Mouse (Mus musculus) hematopoietic stem cell, adult 5-6 weeks (primary cell): ENCODE measurements around the gene Zbtb12. TPM values are rescaled to one million over a fixed set of nuclear protein-coding genes. Genes with fewer than 3 reads are reported as not detected.

Experiments
- ATAC-seq, 2 experiments: fragments of 125-278 bp in 1 of 2; replicated peaks in 1 of 2; 2 replicates each; pipeline ENCODE4 v1.8.0; 2016 to 2017; ENCODE audit warnings: inconsistent platforms in 2 of 2, mild to moderate bottlenecking in 2 of 2, moderate number of reproducible peaks in 2 of 2, low read depth in 1 of 2, moderate TSS enrichment in 1 of 2; ENCODE audit not compliant: low FRiP score in 2 of 2, poor library complexity in 2 of 2, severe bottlenecking in 2 of 2, insufficient read depth in 1 of 2, low TSS enrichment in 1 of 2
- total RNA-seq: library from RNA; stranded (forward); fragments of 172-1452, 232-1000 nt; gene quantifications from 2 replicates; pipeline ENCODE4 v1.2.3, GENCODE M21; 2017

Gene Zbtb12
- total RNA-seq, 1 experiment from 2014 or later: 11.3 TPM

DNA sequence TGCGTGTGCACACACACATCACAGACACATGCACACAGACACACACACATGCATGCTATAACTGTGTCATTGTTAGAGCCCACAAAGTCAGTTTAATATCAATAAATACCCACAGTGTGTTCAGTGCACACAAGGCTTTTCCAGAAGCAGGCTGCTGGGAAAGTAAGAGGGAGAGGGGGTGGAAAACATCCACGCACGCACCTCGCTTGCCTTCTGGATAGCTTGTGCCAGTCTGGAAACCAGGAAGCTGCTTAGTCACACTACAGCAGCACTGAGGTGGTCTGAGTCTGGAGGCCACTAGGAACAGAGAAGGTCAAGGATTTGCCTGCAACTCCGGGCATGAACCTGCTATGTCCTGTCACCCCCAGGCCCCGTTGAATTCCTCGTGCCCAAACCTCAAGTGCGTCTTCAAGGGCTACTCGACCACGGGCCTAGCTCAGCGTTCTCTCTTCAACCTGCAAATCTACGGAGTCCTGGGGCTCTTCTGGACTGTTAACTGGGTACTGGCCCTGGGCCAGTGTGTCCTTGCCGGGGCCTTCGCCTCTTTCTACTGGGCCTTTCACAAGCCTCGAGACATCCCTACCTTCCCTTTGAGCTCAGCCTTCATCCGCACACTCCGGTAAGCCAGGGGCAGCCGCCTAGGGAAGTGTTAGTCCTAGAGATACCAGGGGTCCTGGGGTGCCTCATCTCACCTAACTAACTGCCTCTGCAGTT, 48.2 kb downstream of the Zbtb12 start:
- no peak for ATAC-seq

DNA sequence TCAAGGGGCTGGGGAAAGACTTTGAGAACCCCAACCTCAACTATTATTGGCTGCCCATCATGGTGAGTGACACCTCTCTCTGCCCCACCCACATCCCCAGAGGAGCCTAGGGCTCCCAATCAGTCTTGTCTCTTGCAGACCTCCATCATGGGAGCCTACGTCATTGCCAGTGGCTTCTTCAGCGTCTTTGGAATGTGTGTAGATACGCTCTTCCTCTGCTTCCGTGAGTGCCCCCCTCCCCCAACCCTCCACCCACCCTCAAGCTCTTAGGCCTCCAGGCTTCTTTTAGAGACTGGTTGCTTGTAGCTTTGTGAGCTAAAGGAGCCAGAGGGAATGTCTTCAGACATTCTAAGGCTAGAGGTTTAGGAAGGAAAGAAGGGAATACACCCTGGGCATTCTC, 49.6 kb downstream of the Zbtb12 start:
- no peak for ATAC-seq

DNA sequence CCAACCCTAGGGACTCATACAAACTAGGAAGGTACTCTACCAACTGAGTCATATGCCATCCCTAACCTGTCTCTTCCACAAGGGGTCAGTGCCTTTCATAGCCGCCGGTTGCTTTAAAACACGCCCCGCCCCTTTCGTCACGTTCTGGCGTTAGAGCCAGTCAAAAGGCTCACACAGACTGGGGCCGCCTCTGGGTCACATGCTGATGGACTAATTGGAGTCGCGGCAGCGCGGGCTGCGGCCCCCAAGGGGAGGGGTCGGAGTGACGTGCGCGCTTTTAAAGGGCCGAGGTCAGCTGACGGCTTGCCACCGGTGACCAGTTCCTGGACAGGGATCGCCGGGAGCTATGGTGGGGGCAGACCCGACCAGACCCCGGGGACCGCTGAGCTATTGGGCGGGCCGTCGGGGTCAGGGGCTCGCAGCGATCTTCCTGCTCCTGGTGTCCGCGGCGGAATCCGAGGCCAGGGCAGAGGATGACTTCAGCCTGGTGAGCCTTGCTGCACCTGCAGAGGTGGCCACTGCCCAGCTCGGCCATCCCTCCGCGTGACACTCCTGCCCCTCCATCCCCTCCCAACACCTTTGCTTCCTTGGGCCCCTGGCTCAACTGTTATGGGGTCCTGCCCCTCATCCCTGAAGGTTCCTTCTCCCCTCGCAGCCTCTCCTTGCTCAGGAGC, 51.9 kb downstream of the Zbtb12 start, which contains the start of gene Neu1:
TSS of gene Neu1 (plus strand) at position 193 of the 674 bp plus-strand sequence.
- ATAC-seq: peak; percentile 89 to 98

DNA sequence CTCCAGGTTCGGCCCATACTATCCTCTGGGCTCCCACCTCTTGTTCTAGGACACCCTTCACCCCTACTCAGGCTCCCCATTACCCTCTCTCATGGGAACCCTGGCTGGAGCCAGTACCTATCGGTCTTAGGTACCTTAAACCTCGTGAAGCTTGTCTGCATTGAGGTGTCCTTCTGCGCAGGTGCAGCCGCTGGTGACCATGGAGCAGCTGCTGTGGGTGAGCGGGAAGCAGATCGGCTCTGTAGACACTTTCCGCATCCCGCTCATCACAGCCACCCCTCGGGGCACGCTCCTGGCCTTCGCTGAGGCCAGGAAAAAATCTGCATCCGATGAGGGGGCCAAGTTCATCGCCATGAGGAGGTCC, 52.4 kb downstream of the Zbtb12 start:
- ATAC-seq: no peak

DNA sequence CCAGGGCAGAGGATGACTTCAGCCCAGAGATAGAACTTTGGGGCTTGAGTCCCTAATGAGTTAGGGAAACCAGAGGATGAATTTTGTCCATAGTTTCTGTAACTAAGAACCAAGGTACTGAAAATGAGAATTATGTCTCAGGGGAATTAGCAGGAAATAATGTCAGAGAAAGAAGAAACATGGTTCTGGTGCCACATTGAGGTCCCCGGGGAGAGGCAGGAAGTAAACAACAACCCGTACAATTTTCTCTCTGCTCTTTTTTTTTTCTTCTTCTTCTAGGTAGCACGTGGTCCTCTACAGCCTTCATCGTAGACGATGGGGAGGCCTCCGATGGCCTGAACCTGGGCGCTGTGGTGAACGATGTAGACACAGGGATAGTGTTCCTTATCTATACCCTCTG, 53.0 kb downstream of the Zbtb12 start:
- no peak for ATAC-seq

DNA sequence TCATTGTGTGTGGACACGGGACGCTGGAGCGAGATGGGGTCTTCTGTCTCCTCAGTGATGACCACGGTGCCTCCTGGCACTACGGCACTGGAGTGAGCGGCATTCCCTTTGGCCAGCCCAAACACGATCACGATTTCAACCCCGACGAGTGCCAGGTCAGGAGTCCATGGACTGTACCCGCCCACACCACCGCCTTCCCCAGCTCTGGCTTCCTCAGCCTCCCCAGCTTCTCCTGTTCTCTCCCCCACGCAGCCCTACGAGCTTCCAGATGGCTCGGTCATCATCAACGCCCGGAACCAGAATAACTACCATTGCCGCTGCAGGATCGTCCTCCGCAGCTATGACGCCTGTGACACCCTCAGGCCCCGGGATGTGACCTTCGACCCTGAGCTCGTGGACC, 54.7 kb downstream of the Zbtb12 start:
- no peak for ATAC-seq

DNA sequence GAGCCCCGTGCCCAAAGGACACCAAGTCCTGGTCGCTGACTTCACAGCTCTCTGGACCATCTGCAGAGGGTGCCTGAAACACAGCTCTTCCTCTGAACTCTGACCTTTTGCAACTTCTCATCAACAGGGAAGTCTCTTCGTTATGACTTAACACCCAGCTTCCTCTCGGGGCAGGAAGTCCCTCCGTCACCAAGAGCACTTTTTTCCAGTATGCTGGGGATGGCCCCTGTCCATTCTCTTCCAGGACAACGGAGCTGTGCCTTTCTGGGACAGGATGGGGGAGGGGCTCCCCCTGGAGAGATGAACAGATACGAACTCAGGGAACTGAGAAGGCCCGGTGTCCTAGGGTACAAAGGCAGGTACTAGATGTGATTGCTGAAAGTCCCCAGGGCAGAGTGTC, 55.5 kb downstream of the Zbtb12 start:
- peak in 1 of 2 experiments; percentile 12; a peak in 1 of 4 replicates for ATAC-seq

DNA sequence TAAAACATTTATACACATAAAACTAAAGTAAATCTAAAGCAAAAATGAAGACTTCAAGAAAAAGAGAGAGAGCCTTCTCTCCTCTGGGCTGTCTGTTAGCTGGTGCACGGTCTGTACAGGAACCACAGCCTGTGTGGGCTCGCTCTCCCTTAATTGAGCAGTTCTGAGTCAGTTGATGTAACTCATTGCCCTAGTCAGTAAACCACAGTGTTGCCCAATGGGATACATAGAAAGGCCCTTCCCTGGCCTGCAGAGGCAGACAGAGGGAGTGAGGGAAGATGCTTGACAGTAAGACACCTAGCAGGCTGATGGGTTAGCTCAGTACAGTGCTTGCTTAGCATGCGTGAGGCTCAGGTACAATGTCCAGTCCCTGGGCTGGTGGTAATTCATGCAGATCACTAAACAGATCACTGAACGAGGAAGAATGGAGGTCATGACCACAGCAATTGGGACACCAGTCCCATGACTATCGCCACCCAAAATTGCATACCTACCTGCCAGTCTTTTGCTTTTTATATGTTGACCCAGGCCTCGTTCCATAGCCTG, 58.8 kb downstream of the Zbtb12 start:
- ATAC-seq: peak in 1 of 2 experiments; percentile 54; a peak in 1 of 4 replicates

DNA sequence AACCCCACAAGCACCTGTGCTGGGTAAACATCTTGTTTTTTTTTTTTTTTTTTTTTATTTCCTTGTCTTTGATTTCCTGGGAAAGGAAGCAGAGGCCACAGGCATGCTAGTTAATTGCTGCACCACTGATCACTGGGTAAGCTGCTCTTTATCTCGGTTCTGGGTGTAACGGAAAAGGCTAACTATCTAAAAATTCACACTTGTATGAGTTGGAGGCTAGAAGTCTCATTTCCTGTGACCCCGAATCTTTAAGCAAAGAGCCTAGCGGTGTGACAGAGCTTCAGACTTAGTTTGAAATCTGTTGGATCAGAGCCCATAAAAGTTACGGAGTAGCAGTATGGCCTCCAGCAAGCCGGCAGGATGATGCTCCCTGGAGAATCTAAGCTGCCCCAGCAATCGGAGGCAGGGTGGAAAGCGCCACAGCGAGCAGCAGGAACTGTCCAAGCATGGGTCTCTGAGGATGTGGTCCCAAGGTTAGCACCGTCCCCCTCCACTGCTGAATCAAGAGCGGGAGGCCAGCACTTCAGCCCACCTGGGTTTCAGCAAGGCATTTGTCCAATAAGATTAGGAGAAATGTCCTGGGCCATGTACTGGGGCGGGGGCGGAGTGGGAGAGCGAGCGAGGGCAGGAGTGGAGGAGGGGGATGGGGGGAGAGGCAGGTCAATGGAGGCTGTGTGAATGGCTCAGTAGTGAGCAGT, 62.2 kb downstream of the Zbtb12 start:
- 0 out of 4 replicates have a peak, but pooled peaks of 1 of the 2 experiments have one; percentile 11 for ATAC-seq

DNA sequence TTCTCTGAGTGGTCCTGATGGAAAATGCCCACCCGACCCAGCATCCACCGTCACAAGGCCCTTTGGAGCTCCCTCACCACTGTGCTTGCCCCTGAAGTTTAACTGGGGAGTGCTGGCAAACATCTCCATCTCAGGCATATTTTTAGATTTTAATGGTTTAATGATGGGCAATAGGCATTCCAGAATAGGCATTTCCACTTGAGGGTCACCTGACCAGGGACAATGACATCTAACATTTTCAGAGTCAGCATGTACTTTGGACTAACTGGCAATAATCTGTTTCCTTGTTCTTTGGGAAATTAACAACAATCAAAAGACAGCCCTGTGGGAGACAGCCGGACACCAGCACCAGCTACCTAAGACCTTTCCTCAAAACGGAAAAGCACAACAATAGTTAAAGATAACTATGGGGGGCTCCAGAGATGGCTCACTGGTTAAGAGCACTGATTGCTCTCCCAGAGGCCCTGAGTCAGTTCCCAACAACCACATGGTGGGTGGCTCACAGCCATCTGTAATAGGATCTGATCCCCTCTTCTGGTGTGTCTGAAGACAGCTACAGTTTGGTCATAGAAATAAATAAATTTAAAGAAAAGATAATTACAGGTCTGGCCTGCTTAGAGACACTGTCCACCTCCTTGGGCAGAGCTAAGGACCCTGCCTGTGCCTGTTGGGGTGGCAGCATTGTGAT, 64.0 kb downstream of the Zbtb12 start:
- no peak for ATAC-seq

DNA sequence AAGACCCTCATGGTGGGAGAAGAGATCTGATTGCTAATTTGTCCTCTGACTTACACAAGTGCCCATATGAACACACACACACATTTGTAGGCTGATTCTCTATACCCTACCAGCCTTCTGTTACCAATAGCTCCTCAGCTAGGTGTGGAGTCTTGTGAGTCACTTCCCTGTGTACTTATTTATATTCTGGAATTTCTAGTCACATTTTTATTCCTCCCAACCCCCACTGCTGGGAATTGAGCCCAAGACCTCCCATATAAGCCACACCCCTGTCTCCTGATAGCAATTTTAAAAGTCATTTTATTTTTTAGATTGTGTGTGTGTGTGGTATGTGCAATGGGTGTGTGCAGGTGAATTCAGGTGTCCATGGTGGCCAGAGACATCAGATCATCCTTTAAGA, 65.1 kb downstream of the Zbtb12 start:
- ATAC-seq: no peak

Other genes starting within 250 kb of the Zbtb12 start
- gene Prrt1, start 249.9 kb upstream of the Zbtb12 start, total RNA-seq: 0.13 TPM in 1 of 2 replicates, not detected in the other
- 24.1 and 35.8 TPM in 2 replicates for gene Fkbpl, start 234.7 kb upstream of the Zbtb12 start, total RNA-seq
- 12.3 and 19.9 TPM in 2 replicates for gene Atf6b, start 232.3 kb upstream of the Zbtb12 start, total RNA-seq
- 0.05 TPM in 1 of 2 replicates, not detected in the other for gene Tnxb, start 208.9 kb upstream of the Zbtb12 start, total RNA-seq
- gene C4b, start 135.6 kb upstream of the Zbtb12 start, total RNA-seq: 1.0 and 1.4 TPM in 2 replicates
- not detected in 2 replicates for gene Cyp21a1, start 74.9 kb upstream of the Zbtb12 start, total RNA-seq
- gene Stk19, start 42.5 kb upstream of the Zbtb12 start, total RNA-seq: 26.7 and 35.4 TPM in 2 replicates
- 16.4 and 18.6 TPM in 2 replicates for gene Dxo, start 42.5 kb upstream of the Zbtb12 start, total RNA-seq
- 44.0 and 55.5 TPM in 2 replicates for gene Skiv2l, start 29.3 kb upstream of the Zbtb12 start, total RNA-seq
- 40.6 and 41.3 TPM in 2 replicates for gene Nelfe, start 29.1 kb upstream of the Zbtb12 start, total RNA-seq
- gene Cfb, start 17.0 kb upstream of the Zbtb12 start, total RNA-seq: not detected in 2 replicates
- gene Gm20547, start 2.6 kb downstream of the Zbtb12 start, total RNA-seq: not detected in 2 replicates
- gene C2, start 18.8 kb downstream of the Zbtb12 start, total RNA-seq: 3.3 TPM in 1 of 2 replicates, not detected in the other
- gene Ehmt2, start 19.0 kb downstream of the Zbtb12 start, total RNA-seq: 106 and 109 TPM in 2 replicates
- gene Slc44a4, start 35.0 kb downstream of the Zbtb12 start, total RNA-seq: 0.19 TPM in 1 of 2 replicates, not detected in the other
- 6.9 and 12.1 TPM in 2 replicates for gene Neu1, start 51.8 kb downstream of the Zbtb12 start, total RNA-seq
- gene Hspa1b, start 79.8 kb downstream of the Zbtb12 start, total RNA-seq: 18.4 and 24.7 TPM in 2 replicates
- 1.1 TPM in 1 of 2 replicates, not detected in the other for gene Gm20481, start 90.4 kb downstream of the Zbtb12 start, total RNA-seq
- gene Hspa1a, start 92.7 kb downstream of the Zbtb12 start, total RNA-seq: 16.3 and 22.9 TPM in 2 replicates
- 0.05 TPM in 1 of 2 replicates, not detected in the other for gene Hspa1l, start 93.2 kb downstream of the Zbtb12 start, total RNA-seq
- gene Lsm2, start 102.4 kb downstream of the Zbtb12 start, total RNA-seq: 28.5 and 39.0 TPM in 2 replicates
- gene Vars, start 121.5 kb downstream of the Zbtb12 start, total RNA-seq: 228 and 415 TPM in 2 replicates
- gene Vwa7, start 137.1 kb downstream of the Zbtb12 start, total RNA-seq: 0.38 and 0.45 TPM in 2 replicates
- 1.7 TPM in 1 of 2 replicates, not detected in the other for gene Sapcd1, start 148.5 kb downstream of the Zbtb12 start, total RNA-seq
- gene Msh5, start 167.3 kb downstream of the Zbtb12 start, total RNA-seq: 3.7 and 7.9 TPM in 2 replicates
- 294 and 299 TPM in 2 replicates for gene Clic1, start 170.5 kb downstream of the Zbtb12 start, total RNA-seq
- gene Ddah2, start 179.6 kb downstream of the Zbtb12 start, total RNA-seq: 27.4 and 32.3 TPM in 2 replicates
- not detected in 2 replicates for gene Ly6g6c, start 185.9 kb downstream of the Zbtb12 start, total RNA-seq
- gene Mpig6b, start 186.7 kb downstream of the Zbtb12 start, total RNA-seq: not detected in 2 replicates
- not detected in 2 replicates for gene Ly6g6e, start 197.4 kb downstream of the Zbtb12 start, total RNA-seq
- not detected in 2 replicates for gene Ly6g6d, start 198.6 kb downstream of the Zbtb12 start, total RNA-seq
- gene Ly6g6f, start 206.1 kb downstream of the Zbtb12 start, total RNA-seq: not detected in 2 replicates
- 25.9 and 30.0 TPM in 2 replicates for gene Abhd16a, start 209.8 kb downstream of the Zbtb12 start, total RNA-seq
- not detected in 2 replicates for gene Ly6g5c, start 228.8 kb downstream of the Zbtb12 start, total RNA-seq
- gene Ly6g5b, start 235.9 kb downstream of the Zbtb12 start, total RNA-seq: 1.6 TPM in 1 of 2 replicates, not detected in the other
- gene Gpank1, start 242.0 kb downstream of the Zbtb12 start, total RNA-seq: 31.2 and 35.1 TPM in 2 replicates
- 250 and 330 TPM in 2 replicates for gene Csnk2b, start 242.6 kb downstream of the Zbtb12 start, total RNA-seq
- 6.1 and 6.3 TPM in 2 replicates for gene D17H6S53E, start 246.9 kb downstream of the Zbtb12 start, total RNA-seq